Mouse (Mus musculus) layer of hippocampus, postnatal 14 days (tissue): Measurements from ENCODE around the gene Pcca. TPM values are rescaled to one million over a fixed set of nuclear protein-coding genes. Genes with fewer than 3 reads are reported as not detected.

ENCODE experiments used
- DNase-seq, 2 experiments: peaks; one replicate each; pipeline ENCODE4 v3.0.0; 2021 to 2022; ENCODE audit warnings: low spot score in 2 of 2, mixed read lengths in 1 of 2
- long read RNA-seq, 2 experiments: library from polyadenylated mRNA; stranded (forward); transcript quantifications; one replicate each; pipeline ENCODE4 v2.0.0; 2021
- total RNA-seq, 2 experiments: library from RNA; stranded (reverse); gene quantifications; 2 replicates each; pipeline ENCODE4 v1.2.3; 2021

Gene Pcca
- total RNA-seq = 10 to 100 TPM; 38.1 to 43.4 TPM
- long read RNA-seq, experiment 1, transcript Pcca-201 (24 exons, 2,592 nt) = major isoform, 17 of 20 reads
- long read RNA-seq, experiment 1, partial matches to known transcripts = 2 of 20 reads
- long read RNA-seq, experiment 1, other reads (novel, unspliced or antisense) = 1 of 20 reads
- long read RNA-seq, experiment 2, transcript Pcca-201 (24 exons, 2,592 nt) = major isoform, 17 of 26 reads
- long read RNA-seq, experiment 2, partial matches to known transcripts = 4 of 26 reads
- long read RNA-seq, experiment 2, other reads (novel, unspliced or antisense) = 5 of 26 reads

GRCm38 (mm10) chr14:122534017-122534924 lies at the start of gene Pcca:
Gene Pcca (plus strand): TSS chr14:122534324.
- DNase-seq = peak; percentile 95 to 96

GRCm38 (mm10) chr14:122484458-122484843 lies 49.7 kb upstream of the Pcca start:
- DNase-seq = no peak

GRCm38 (mm10) chr14:122484844-122485551 lies 49.1 kb upstream of the Pcca start:
- DNase-seq = peak in 1 of 2 experiments; percentile 13

DNA sequence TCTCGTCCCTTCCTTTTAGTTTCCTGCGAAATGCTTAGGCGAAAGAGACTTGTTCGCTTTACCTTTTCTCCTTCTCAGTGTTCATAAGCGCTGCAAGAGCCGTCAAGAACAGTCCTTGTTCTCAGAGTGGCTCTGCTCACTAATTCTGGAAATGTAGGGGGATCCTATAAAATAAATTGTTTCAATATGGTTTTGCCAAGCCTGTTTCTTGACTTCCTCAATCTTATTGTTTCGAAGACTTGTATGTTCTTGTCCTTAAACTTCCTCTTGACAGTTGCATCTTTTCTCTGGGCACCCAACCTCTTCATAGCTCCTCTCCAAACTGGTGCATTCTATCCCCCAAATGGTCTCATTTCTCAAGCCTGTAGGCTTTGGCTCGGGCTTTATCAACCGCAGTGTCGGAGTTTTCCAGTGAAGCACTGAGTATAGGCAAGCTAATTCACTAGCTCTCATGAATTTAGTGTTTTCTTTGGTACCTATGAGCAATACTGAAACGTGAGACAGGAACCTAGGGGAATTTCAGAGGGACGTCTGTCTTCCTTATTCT lies 48.4 kb upstream of the Pcca start:
- no peak for DNase-seq

- no peak for DNase-seq
These were observed 47.5 kb upstream of the Pcca start for GRCm38 (mm10) chr14:122486611-122487010.

DNA sequence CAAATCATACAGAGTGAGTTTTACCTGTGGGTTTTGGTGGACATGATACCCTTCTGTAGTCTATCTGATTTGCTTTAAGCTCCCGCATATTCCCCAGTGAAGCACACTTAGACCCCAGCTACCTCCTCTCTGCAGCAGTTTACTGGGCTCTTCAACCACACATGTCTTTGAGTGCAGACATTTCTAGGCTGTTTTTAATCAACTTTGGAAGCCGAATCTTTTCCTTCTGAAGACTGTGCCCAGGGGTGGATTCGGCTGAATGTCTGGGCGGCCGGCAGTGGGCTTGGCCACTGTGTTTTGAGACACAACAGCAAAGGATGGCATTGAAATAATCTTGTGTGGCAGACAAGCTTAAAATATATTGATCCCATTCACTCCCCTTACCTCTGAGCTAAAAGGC lies 46.8 kb upstream of the Pcca start:
- DNase-seq = peak in 1 of 2 experiments; percentile 16

DNA sequence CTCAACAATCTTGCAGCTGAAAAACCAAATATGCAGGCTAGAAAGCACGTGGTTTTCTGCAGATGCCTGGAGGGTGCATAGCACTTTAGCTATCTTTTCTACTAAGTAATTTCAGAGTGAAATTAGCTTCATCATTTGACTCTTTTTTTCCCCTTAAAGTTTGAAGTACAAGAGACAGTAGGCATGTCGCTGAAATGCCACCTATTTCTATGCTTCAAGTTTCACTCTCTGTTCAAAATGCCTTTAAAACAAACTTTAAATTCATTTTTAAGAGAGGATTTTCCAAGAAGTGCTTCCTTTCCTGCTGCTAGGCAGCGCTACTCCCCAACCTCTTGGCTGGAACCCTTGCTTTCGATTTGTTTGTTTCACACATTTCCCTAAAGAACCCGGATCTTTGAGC lies 45.1 kb upstream of the Pcca start:
- peak in 1 of 2 experiments; percentile 17 for DNase-seq

- no peak for DNase-seq
These were observed 44.3 kb upstream of the Pcca start for GRCm38 (mm10) chr14:122489686-122490414.

DNA sequence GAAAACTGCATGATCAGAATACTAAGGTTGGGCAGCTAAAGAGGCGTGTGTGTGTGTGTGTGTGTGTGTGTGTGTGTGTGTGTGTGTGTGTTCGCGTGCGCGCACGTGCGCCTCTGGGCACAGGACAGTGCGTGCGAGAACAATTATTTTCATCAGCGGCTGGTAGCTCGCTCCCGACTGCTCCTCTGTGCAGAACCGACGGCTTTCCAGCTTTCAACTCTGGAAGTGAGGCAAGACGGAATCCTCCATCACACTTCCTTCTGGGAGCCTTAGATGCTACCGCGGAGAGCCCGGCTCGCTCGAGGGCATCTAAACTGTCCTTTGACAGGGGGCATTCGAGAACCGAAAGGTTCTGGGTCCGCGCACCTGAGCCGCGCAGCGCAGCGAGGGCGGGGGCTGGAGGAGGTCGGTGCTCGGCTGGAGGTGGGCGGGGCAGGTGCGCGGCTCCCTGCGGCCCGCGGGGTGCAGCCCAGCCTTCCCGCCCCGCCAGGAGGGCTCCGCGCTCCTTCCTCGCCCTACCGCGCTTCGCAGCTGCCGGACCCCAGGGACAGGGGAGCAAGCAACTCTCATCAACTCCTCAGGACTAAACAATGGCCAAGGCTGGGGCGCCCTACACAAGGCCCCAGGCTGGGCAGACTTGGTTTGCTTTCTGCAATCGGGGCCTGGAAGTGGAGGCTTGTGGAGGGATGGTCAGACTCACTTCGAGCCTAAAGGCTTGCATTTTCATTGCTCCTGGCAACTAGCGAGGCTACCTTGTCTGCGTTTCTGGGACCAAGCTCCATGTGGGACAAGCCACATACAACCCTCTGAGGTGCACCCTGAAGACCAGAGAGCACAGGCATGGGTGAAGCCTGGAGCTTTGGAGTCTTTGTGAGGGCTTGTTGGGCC lies 43.4 kb upstream of the Pcca start, which contains the start of gene Gm10837:
TSS of gene Gm10837 (plus strand) at position 146 of the 888 bp plus-strand sequence.
- DNase-seq = peak in 1 of 2 experiments; percentile 23

DNA sequence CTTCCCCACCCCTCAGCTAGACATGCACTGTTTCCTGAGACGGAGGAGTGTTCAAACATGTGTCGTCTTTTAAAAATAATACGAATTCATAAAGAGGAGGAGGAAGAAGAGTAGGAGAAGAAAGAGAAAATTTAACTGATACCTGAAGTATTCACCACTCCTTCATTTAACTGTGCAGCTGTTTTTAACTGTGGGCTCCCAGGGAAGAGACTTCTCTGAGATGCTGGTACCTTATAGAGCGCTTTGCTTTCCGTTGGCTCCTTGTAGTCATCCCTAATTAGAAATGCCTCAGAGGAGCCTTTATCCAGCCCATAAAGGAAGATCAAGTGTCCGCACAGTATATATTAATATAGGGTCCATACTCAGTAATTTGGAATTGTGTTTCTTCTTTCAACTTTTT lies 42.6 kb upstream of the Pcca start:
- no peak for DNase-seq

DNA sequence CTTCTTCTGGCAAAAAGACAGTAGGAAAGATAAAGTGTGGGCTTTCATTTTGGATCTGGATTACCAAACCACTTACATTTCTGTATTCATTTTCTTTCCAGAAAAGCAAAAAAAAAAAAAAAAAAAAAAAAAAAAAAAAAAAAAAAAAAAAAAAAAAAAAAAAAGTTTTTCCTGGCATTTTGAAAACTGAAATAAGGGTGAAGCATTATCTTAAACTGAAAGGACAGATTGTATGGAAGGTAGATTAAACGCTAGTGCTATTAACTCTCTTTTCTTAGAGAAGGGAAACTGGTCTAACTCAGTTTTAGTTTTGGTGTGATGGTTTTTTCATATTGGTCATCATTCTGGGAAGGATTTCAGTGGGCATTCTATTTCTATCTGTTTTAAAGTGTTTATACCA lies 42.1 kb upstream of the Pcca start:
- no peak for DNase-seq

DNA sequence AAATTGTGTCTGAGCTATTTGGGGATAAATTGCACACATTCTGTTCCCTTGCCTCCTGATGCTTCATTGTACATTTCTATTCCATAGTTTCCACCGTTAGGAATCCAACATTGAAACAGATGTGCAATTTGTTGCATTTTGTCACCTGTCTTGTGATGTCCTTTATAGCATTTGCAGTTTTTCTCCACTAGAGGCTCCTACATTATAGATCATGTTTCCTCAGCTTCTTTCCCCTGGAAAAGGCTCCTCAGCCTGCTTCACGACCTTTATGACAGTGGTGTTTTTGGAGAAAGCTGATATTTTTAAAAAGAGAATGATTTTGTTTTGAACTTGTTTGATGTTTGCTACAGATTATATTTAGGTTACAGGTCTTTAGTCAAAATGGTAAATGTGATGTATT lies 25.1 kb upstream of the Pcca start:
- no peak for DNase-seq

DNA sequence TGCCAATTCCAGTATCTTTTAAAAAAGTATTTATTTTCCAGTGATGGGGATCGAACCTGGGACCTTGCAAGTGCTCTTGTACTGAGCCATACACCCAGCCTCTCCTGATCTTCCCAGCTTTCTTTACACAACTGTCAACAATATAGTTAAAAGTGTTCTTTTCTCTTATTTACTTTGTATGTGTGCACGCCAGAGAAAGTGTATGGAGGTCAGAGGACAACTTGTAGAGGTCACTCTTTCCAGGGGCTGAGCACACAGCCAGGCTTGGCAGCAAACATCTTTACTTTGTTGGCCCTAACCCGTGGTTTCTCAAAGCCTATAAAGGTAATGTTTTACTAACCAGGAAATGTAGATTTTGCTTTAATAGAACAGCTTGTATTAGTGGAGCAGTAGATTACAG lies 22.6 kb upstream of the Pcca start:
- no peak for DNase-seq

DNA sequence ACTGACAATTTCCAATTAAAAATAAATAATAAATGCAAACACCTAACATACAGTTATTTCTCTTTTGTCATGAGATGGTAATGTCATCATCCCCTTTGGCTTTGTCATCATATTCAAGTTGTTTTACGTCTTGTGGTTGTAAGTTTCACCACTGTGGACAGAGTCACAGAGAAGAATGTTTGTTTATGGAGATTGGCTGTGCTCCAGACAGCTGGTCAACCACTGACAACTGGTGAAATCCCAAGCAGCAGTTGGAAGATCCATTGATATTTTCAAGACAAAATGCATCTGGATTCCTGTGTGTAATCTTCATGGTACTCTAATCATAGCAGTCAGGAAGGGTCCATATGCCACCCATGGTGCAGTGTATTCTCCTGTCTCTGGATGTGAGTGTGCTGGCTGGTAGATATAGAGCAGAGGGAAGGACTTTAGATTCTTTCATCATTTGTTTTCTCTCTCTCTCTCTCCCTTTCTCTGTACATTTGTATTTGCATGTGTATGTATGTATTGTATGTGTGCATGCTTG lies 20.6 kb upstream of the Pcca start:
- no peak for DNase-seq

DNA sequence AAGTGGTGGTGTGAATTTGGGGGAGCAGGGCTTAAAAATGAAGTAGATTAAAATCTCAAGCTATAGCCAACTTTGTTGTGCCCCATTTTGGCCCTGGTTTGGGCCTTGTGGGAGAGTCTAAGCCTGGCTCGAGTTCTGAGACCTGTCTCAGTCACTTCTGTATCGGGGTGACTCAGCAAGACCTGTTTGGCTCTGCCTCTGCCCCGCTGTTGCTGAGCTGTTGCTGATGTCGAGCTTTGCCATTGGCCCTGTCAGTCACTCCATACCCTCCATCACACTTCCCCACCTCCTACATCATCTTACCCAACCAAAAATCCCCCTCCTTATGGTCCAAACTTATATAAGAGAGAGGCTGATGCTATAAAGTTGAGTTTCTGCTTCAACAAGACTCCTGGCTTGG lies 5.6 kb upstream of the Pcca start:
- no peak for DNase-seq

- no peak for DNase-seq
These were observed 1.9 kb downstream of the Pcca start for GRCm38 (mm10) chr14:122535986-122536385.

DNA sequence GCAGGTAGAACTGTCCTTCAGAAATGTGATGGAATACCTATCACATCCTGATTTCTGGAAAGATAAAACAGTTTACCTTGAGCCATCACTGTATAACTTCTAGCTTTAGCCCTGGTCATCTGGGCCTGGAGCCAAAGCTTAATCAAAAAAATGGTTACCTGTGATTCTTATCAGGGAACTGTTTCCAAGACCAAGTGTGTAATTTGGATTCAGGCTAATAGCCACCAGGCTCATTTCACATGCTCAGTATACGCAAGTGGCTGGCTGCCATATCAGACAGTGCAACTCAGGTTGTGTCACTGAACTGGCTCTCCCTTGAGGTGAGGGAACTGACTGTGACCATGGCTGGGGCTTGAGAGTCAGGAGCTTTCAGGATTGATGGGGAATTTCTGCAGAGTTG lies 14.3 kb downstream of the Pcca start:
- no peak for DNase-seq

DNA sequence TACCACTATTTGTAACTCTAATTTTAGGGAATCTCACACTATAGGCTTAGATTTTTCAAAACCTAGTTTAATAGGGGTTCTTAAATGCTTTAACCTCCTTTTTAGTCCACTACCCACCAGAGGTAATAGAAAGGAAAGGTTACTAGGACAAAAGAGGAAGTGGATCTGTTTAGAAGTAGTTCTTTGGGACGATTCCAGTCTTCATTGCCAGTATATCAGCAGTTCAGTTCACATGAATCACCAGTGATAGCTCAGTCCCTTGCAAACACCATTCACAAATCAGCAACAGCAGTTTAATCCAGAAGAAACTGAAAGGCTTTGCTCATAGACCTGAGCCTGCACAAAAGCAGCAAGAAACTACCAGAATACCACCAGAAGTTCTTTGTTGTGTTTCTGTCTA lies 14.8 kb downstream of the Pcca start:
- no peak for DNase-seq

GRCm38 (mm10) chr14:122552761-122553445 lies 18.8 kb downstream of the Pcca start:
- DNase-seq = no peak
